Mouse (Mus musculus) cortical plate, adult 2 months (tissue): ENCODE measurements at regions not wholly inside any gene's neighbourhood (a gene's known extent, or its start where the extent isn't known, plus 50 kb on each side); places are given as distances from the start of the nearest gene placed in this dataset.

Source experiments
- H3K27ac ChIP-seq: fragments of 200-500 bp; 2 replicates; pipeline ENCODE4 v1.5.1; 2012; ENCODE audit warnings: low read length, control low read depth, inconsistent platforms; ENCODE audit not compliant: insufficient read depth
- H3K4me1 ChIP-seq: fragments of 200-500 bp; 2 replicates; pipeline ENCODE4 v1.6.1; 2011; ENCODE audit warnings: low read length; ENCODE audit not compliant: control insufficient read depth, insufficient read depth
- H3K4me3 ChIP-seq: fragments of 200-500 bp; 2 replicates; pipeline ENCODE4 v1.5.1; 2011; ENCODE audit warnings: mild to moderate bottlenecking, low read length, control low read depth; ENCODE audit not compliant: insufficient read depth
- CTCF ChIP-seq: fragments of 200-500 bp; IDR thresholded peaks from 2 replicates; pipeline ENCODE4 v1.5.1; 2011; ENCODE audit warnings: mild to moderate bottlenecking, control low read depth, low read length; ENCODE audit not compliant: insufficient read depth; ENCODE audit errors: extremely low read depth
- POLR2A ChIP-seq: fragments of 200-500 bp; IDR thresholded peaks from 2 replicates; pipeline ENCODE4 v1.6.1; 2011; ENCODE audit warnings: mild to moderate bottlenecking, low read length, control low read depth; ENCODE audit not compliant: insufficient read depth; ENCODE audit errors: extremely low read depth

DNA sequence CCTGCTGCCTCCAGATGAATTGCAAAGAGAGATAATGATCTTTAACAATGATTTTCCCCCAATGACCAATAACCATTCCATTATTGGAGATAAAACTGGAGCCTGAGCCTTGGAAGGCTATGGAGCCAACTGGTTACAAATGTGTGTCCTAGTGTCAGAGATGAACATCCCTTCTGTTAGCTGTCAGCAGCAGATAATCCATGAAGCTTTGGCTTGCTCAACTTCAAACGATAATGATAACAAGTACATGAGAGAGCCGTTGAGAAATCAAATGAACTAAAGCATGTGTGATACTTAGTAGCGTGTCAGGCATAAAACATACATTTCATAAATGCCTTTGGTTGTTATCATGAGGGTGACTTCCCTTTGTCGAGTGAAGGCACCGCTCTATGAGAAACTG lies 576.2 kb downstream of the Ebf1 start:
- Histone ChIP-seq H3K4me1 (no peaks in the 10 kb centered on the region), H3K27ac (no peak overlapping the region), H3K4me3 (no peak overlapping the region)
- no peak for TF ChIP-seq CTCF
- no peak for TF ChIP-seq POLR2A

DNA sequence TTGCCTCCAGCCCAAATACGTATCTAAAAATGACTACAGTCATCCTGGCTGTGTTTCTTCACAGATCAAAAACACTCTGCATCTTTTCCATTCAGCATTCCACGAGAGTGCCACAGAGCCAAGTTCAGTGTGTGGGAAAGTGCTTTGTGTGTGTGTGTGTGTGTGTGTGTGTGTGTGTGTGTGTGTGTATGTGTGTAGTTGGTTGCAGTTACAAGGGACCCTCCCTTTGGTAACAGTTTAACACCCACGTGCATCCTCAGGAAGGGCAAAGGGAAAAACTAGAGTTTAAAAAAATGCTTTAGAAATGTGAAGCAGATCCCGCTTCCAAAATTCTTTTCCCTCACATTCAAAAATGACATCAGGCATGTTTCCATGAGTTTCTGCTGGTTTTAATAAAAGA lies 582.4 kb downstream of the Ebf1 start:
- TF ChIP-seq CTCF (no peak), POLR2A (no peak)

DNA sequence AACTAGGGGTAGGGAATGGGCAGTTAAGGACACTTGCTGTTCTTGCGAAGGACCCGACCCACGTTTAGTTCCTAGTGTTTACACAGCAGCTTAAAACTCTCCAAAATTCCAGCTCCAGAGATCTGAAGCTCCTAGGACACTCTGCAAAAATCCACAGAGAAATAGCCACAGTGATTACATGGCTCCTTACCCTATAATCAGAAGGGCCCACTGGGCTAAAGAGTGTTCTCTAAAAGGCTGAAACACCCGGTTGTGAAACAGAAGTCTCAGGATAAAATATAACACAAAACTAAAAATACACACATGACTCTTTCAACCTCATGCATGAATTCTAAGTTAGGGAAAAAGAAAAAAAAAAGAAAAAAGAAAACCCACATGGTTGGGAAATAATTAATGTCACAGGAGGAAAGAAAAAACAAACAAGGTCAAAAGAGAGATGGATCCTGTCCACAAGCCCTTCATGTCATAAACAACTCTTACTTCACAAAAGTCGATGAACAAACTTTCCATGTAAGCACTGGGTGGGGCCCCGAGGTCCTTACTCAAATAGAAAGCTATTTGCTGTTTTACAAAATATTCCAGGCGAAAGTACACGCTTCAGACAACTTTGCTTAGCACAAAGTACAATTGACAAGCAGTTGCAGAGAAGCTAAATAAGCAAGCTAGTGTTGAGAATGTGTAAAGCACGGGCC lies 583.7 kb downstream of the Ebf1 start:
- TF ChIP-seq POLR2A = no peak
- no peak for TF ChIP-seq CTCF
- Histone ChIP-seq H3K27ac (no peak overlapping the region), H3K4me3 (no peak overlapping the region)

More for the DNA sequence above, 582.4 kb downstream of the Ebf1 start:
- Histone ChIP-seq H3K4me1 (no peaks in the 10 kb centered on the region), H3K27ac (no peak overlapping the region), H3K4me3 (no peak overlapping the region)

DNA sequence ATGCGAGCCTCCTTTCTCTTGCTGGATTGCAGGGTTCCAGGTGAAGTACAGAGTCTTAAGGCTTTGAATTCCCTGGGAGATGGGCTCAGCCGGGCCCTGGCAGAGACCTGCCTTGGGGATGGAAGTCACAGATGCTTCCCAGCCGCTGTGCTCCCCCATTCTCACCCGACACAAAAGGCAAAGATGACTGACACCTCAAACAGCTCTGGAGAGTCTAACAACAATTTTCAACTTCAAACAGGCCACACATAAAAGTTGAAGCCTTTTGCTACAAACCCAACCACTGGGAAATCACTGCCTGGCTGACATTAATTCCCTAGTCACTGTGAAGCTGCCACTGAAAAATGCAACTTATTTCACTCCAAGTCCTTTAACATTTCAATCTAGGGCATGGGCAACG lies 586.3 kb downstream of the Ebf1 start:
- TF ChIP-seq CTCF (no peak), POLR2A (no peak)
- Histone ChIP-seq H3K27ac (no peak overlapping the region), H3K4me3 (no peak overlapping the region), H3K4me1 (no peaks in the 10 kb centered on the region)

More for the DNA sequence above, 583.7 kb downstream of the Ebf1 start:
- no peaks in the 10 kb centered on the region for H3K4me1 ChIP-seq

DNA sequence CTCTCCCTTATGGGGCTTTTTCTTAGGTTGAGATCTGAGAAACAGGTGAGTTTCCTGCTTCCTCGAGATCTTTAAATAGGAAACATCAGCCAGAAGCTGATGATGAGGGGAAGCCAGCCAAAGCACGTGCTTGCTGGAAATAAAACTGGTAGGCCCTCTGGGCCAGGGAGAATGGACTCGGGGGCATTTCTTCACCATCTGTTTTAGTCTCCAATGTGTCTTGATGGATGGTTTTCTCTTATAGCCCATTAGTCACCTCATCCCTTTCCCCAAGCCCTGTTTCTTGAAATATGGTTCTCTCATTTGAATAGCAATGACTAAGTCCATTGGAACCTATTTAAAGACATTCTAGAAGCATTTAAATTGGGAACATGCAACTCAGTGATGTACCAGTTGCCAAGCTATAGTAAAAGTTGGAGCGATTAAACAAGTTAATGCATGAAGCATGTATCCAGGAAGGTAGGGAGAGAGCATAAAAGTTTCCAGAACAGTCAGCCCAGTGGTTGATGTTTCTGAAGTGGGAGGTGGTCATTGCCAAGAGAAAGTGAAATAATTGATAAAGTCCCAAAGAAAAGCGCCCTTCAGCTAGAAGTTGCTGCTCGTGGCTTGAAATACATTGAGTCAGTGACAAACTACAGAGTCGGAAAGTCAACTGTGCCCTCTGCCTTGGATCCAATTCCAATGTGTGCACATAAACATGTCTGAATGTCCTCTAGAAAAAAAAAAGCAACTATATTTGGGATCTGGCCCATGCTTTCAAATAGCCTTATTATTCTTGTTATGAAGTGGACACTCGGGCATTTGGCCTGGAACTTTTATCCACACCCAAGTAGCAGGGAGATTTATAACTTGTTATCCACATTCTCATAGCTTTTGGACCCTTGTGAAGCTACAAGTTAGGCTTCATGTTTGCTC lies 589.8 kb downstream of the Ebf1 start:
- no peaks in the 10 kb centered on the region for H3K4me1 ChIP-seq
- H3K4me3 ChIP-seq = no peak overlapping the region
- no peak overlapping the region for H3K27ac ChIP-seq
- TF ChIP-seq POLR2A (no peak), CTCF (no peak)

DNA sequence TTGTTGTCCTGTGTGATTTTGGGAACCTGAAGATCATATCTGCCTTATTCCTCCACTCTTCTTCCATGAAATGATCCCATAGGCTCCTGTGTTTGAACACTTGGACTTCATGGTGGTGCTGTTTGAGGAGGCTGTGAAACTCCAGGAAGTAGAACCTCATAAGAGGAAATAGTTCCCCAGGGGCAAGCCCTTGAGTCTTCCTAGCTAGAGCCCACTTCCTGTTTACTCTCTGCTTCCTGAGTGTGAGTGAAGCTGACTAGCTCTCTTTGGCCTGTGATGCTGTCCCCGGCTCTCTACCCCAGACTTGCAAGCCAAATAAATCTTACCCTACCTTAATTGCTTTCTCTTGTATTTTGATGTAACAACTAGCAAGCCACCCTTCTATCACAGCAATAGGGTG lies 597.0 kb downstream of the Ebf1 start:
- H3K4me1 ChIP-seq = no peaks in the 10 kb centered on the region
- H3K4me3 ChIP-seq = no peak overlapping the region
- TF ChIP-seq CTCF = no peak
- no peak for TF ChIP-seq POLR2A
- H3K27ac ChIP-seq = no peak overlapping the region

DNA sequence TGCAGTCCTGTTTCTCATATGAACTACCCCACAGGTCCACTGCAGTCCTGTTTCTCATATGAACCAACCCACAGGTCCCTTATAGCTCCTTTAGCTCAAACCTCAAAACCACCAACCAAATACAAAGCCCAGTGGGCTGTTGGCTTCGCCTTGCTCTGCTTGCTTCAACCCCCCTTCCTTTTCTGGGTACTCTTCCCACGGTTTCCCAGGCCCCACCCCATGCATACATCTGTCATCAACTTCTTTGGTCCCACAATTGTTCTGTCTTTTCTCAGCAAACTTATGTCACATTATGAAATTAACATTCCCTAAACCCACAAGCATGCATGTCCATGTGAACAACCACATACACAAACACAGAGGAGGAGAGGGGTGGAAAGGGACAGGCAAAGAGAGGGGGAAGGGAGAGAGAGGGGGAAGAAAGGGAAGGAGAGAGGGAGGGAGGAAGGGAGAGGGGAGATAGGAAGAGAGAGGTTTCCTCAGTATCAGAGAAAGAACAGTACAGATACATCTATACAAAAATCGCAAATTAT lies 599.9 kb downstream of the Ebf1 start:
- Histone ChIP-seq H3K27ac (no peak overlapping the region), H3K4me3 (no peak overlapping the region), H3K4me1 (no peaks in the 10 kb centered on the region)
- TF ChIP-seq CTCF (no peak), POLR2A (no peak)

DNA sequence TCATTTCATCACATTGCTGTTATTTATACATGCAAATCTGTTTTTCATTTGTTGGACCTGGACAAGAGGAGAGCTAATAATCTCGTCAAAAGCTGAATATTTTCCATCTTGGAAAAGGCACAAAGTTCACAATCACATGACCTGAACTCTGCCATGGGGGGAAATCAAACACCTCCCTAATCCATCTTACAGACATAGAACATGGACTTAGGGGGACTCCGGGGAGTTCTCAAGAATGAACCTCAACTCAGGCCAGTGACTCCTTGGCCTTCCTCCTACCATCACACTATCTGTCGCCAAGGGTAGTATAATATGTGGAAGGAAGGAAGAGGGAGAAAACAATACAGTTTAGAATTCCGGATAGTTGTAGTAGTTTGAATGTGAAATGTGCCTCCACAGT lies 602.1 kb downstream of the Ebf1 start:
- TF ChIP-seq CTCF = no peak
- TF ChIP-seq POLR2A = no peak
- no peaks in the 10 kb centered on the region for H3K4me1 ChIP-seq
- no peak overlapping the region for H3K4me3 ChIP-seq
- H3K27ac ChIP-seq = no peak overlapping the region

DNA sequence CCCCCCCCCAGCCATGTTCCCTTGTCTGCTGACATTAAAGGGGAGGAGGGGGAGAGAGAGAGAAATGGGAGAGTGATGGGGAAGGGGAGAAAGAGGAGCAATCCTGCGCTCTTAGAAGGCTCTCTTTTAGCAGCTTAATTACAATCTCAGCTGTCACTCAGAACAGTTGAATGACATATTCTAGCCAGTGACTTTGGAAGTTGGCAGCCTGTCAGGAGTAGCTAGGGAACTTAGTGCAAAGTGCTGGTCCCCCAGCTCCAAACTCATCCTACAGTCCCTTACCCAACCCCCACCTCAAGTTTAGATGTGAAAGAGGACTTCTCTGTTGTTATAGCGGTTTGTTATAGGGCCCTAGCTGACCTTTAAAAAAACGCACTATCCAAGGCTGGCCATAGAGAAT lies 604.9 kb downstream of the Ebf1 start:
- no peak for TF ChIP-seq CTCF
- no peak for TF ChIP-seq POLR2A

More for the DNA sequence above, 604.9 kb downstream of the Ebf1 start:
- Histone ChIP-seq H3K4me1 (no peaks in the 10 kb centered on the region), H3K27ac (no peak overlapping the region), H3K4me3 (no peak overlapping the region)
